Mouse (Mus musculus): Measurements from ENCODE around the gene Ern2.

The Ern2 gene

GRCm38 (mm10) chr7:122158915-122159902 is 26.8 kb downstream of the Ern2 start, which contains the start of gene Plk1:
TSS of gene Plk1 (plus strand) at chr7:122159439.
- DNase-seq (ENCODE audit: low read depth, low spot score), result peak; percentile 33

GRCm38 (mm10) chr7:122158488-122158887 is 27.5 kb downstream of the Ern2 start:
- DNase-seq (ENCODE audit: low read depth, low spot score), result no peak

- DNase-seq (ENCODE audit: low read depth, low spot score), result no peak
Observed at GRCm38 (mm10) chr7:122152473-122152872, 33.5 kb downstream of the Ern2 start.

DNA sequence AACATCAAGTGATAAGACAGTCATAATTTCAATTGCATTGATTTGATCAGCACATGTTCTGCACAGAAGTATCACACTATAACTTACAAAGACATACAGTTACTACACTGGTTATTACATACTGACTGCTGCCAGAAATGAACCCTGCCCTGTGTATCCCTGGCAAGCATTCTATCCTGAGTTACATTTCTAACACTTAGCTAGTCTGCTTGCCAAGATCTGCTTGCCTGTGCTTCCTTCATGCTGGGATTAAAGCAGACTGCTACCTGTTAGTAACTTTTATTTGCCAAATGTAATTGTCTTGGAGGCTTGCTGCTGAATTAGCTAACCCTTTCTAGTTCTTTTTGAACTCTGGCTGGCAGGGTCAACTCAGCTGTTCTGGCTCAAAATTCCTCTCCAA is 45.0 kb downstream of the Ern2 start:
- no peak for DNase-seq (ENCODE audit: low read depth, low spot score)

- DNase-seq (ENCODE audit: low read depth, low spot score), result peak; percentile 18
Observed at GRCm38 (mm10) chr7:122138190-122138589, 47.8 kb downstream of the Ern2 start.

DNA sequence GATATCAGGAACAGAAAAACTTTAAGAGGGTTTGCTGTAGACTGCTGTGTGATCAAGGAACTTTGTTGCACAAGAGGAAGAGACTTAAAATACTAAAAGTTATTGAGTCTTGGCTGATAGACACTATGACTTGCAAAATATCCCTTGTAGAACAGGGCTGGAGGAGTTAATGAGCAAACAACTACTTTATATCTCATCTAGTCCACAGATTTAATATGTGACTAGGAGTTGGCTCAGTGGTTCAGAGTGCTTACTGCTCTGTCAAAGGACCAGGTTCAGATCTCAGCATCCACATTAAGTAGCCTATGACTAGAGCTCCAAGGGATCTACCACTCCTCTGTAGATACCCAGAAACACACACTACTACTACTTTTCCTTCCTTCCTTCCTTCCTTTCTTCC is 48.9 kb downstream of the Ern2 start:
- no peak for DNase-seq (ENCODE audit: low read depth, low spot score)

GRCm38 (mm10) chr7:122135070-122135469 is 50.9 kb downstream of the Ern2 start:
- no peak for DNase-seq (ENCODE audit: low read depth, low spot score)

DNA sequence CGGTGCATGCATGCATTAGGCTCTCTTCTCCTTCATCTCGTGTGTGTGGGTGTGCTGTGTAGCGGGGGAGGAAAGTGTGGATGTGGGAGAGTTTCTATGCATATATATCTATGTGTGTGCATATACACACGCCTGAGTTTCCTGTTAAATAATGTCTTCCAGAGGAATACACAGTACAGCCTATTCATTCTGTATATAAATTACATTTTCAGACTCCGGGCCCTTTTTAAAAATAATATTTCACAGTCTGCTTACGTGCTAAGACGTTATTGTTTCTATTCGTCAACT is 52.7 kb downstream of the Ern2 start:
- DNase-seq (ENCODE audit: low read depth, low spot score), result no peak

DNA sequence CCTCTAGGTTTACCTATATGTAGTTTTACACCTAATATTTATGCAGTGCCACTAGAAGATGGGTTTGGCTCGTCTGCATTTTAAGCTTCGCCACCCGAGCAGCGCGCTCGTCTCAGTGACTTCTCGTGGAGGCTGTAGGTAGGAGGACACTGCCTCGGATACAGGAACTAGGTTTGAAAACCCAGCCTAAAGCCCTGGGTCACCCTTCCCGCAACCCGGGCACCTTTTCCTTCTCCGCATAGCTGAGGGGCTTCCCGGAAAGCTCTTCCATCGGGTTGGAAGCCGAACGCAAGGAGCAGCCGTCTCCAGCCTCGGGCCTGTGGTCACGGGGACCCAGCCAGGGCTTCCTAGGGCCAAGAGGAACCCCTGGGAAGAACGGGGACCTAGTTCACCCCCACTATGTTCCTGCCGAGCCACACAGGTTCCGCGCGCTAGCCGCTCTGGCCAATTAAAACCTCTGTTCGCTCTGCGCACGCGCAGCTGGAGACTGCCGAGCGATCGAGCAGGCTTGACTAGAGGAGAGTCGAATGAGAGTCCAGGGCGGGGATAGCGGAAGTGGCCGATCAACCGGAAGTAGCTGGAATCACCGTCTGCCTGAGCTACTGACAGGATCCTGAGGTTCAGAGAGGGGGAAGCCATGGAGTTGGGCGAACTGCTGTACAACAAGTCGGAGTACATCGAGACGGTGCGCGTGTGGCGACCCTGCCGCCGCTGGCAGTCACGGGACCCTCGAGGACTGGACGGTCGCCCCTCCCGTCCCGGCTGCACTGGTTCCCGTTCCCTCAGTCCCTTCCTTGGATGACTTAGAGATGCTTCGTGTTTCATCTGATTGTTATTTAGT is 53.3 kb downstream of the Ern2 start, which contains the start of the genes Palb2 and Dctn5:
TSS of gene Palb2 (minus strand) at position 489 of the 841 bp plus-strand sequence.
TSS of gene Dctn5 (plus strand) at position 545 of the 841 bp plus-strand sequence.
- peak; percentile 96 for DNase-seq (ENCODE audit: low read depth, low spot score)

DNA sequence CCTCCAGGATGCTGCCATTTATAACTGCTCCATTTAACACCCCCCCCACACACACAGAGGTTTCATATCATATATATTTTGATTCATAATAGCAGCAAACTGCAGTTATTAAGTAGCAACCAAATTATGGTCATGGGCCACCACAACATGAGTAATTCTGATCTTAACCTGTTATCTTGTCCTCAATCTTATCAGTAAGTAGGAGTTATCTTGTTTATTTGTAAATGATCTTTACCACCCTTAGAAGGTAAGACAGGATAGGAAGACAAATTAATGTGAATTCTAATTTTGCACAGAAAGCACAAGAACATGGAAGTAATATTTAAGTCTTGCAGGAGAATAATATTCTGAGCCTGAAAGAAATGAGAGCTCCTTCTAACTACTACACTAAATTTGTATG is 54.2 kb downstream of the Ern2 start:
- no peak for DNase-seq (ENCODE audit: low read depth, low spot score)

DNA sequence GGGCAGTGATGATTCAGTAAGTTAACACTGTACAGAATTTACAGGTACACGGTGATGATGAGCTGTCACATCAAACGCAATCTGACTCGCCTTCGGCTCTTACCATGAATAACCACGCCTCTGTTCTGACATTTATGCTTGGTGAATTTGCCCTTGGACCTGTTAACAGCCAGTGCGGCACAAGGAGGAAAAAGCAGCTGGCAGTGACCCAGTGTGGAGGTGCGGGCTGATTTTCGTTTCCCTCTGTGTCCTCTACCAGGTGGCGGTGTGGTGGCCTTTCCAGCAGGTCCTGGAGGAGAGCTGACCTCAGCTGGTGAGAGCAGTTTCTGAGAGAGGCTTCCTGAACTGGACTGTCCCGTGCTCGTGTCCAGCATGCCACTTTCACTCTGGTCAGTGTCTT is 59.1 kb downstream of the Ern2 start:
- no peak for DNase-seq (ENCODE audit: low read depth, low spot score)

DNA sequence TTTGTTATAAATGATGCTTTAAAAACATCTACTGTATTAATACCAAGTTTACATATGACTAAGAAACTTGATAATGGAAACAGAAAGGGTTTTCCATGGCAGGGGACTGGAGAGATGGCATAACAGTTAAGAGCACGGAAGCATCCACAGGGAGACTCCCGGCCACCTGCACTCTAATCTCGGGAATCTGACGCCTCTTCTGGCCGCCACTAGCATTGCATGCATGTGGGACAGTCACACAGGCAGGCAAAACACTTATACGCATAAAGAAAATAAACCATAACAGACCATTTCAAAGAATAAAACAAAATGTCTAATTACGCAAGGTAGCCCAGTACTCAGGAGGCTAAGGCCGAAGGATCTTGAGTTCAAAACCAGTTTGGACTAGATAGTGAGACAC is 60.4 kb downstream of the Ern2 start:
- DNase-seq (ENCODE audit: low read depth, low spot score), result no peak

DNA sequence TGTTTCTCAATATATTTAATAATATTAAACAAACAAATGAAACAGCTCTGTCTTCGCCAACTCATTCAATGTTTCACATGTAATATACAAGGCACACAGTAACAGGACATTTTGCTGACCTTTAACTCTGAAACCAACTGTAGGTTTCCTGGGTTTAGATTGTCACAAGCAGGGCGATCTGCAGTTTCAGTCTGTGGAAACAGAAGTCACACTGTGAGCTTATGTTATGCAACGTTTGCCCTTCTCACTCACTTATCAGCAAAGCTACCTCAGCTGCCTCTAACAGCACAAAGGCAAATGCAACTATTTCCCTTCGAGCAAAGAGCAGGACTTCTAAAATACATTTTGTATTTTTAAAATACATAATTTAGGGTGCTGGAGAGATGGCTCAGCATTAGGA is 62.5 kb downstream of the Ern2 start:
- no peak for DNase-seq (ENCODE audit: low read depth, low spot score)

Measured in skeletal muscle tissue, adult 2 months (tissue).